Mouse (Mus musculus): ENCODE measurements around the gene Samd15. TPM values are rescaled to one million over a fixed set of nuclear protein-coding genes. Genes with fewer than 3 reads are reported as not detected.

Gene Samd15
- polyA plus RNA-seq, 1 experiment from 2014 or later, result 1.2 TPM

Other genes starting within 250 kb of the Samd15 start
- 0.14 TPM in 1 of 2 replicates, not detected in the other for gene Zdhhc22, start 209.3 kb upstream of the Samd15 start, polyA plus RNA-seq (2015; fragmentation: Nextera tagmentation; extraction: Ambion mirVana)
- gene Tmem63c, start 178.4 kb upstream of the Samd15 start, polyA plus RNA-seq (2015; fragmentation: Nextera tagmentation; extraction: Ambion mirVana), result 0.04 and 0.30 TPM in 2 replicates
- 0.35 and 0.73 TPM in 2 replicates for gene Ngb, start 97.2 kb upstream of the Samd15 start, polyA plus RNA-seq (2015; fragmentation: Nextera tagmentation; extraction: Ambion mirVana)
- 59.8 and 60.4 TPM in 2 replicates for gene Gstz1, start 52.6 kb upstream of the Samd15 start, polyA plus RNA-seq (2015; fragmentation: Nextera tagmentation; extraction: Ambion mirVana)
- gene Pomt2, start 51.8 kb upstream of the Samd15 start, polyA plus RNA-seq (2015; fragmentation: Nextera tagmentation; extraction: Ambion mirVana), result 20.3 and 20.7 TPM in 2 replicates
- gene Tmed8, start 731 bp downstream of the Samd15 start, polyA plus RNA-seq (2015; fragmentation: Nextera tagmentation; extraction: Ambion mirVana), result 2.0 and 2.5 TPM in 2 replicates
- gene Noxred1, start 39.0 kb downstream of the Samd15 start, polyA plus RNA-seq (2015; fragmentation: Nextera tagmentation; extraction: Ambion mirVana), result 0.60 and 0.67 TPM in 2 replicates
- gene Vipas39, start 66.5 kb downstream of the Samd15 start, polyA plus RNA-seq (2015; fragmentation: Nextera tagmentation; extraction: Ambion mirVana), result 52.2 and 53.7 TPM in 2 replicates
- gene Ahsa1, start 66.8 kb downstream of the Samd15 start, polyA plus RNA-seq (2015; fragmentation: Nextera tagmentation; extraction: Ambion mirVana), result 246 and 248 TPM in 2 replicates
- 0.76 and 1.0 TPM in 2 replicates for gene Ism2, start 100.0 kb downstream of the Samd15 start, polyA plus RNA-seq (2015; fragmentation: Nextera tagmentation; extraction: Ambion mirVana)
- 84.9 and 86.9 TPM in 2 replicates for gene Sptlc2, start 188.6 kb downstream of the Samd15 start, polyA plus RNA-seq (2015; fragmentation: Nextera tagmentation; extraction: Ambion mirVana)
- gene Slirp, start 244.2 kb downstream of the Samd15 start, polyA plus RNA-seq (2015; fragmentation: Nextera tagmentation; extraction: Ambion mirVana), result 252 and 265 TPM in 2 replicates
- 59.8 and 63.9 TPM in 2 replicates for gene Alkbh1, start 244.3 kb downstream of the Samd15 start, polyA plus RNA-seq (2015; fragmentation: Nextera tagmentation; extraction: Ambion mirVana)

Data from kidney, embryonic 16.5 days (tissue).